In genomic region chr2:3430956-3431355, GRCm38 (mm10) we compare ENCODE assay signal across 38 mouse cellular contexts. TPM values are rescaled to one million over a fixed set of nuclear protein-coding genes. Genes with fewer than 3 reads are reported as not detected.
DNase-seq lines count a peak whose midpoint lies in the region; ATAC-seq lines count a peak whose summit lies in the region.
"Had no signal": no experiment of that assay in that cellular context is flagged by ENCODE, and none has a peak within 500 bp of the region (broad histone marks: within the 10 kb centered on the region; RNA-seq: fewer than 3 reads in every experiment).

No protein-coding gene starts in this region.

- no peaks in the 10 kb centered on the region for H3K27me3 ChIP-seq in limb, embryonic 12.5 days
- H3K27me3 ChIP-seq: CH12.LX; forebrain, embryonic 13.5 days; lung, embryonic 15.5 days; stomach, embryonic 15.5 days had no signal

- no peaks in the 10 kb centered on the region for H3K36me3 ChIP-seq in limb, embryonic 12.5 days
- H3K36me3 ChIP-seq: lung, embryonic 15.5 days; stomach, embryonic 15.5 days had no signal

- 57% methylated on average over 9 of the region's 9 CpGs for WGBS in limb, embryonic 12.5 days

- no peaks in the 10 kb centered on the region for H3K9me3 ChIP-seq in limb, embryonic 12.5 days
- H3K9me3 ChIP-seq: forebrain, embryonic 13.5 days; lung, embryonic 15.5 days; stomach, embryonic 15.5 days had no signal

- intact Hi-C loops in gastrocnemius, postnatal 14 days (cut with DNase I; ENCODE audit: low total_unique reads) = no loop called here

- ATAC-seq in limb, embryonic 12.5 days (ENCODE audit: insufficient number of reproducible peaks, insufficient read depth, low FRiP score, low TSS enrichment, low read depth) = peak; percentile 59; the same call in 1 of the 2 replicates
- ATAC-seq: forebrain, embryonic 13.5 days; intestine, postnatal 0 days had no signal

- no peak overlapping the region for H3K4me3 ChIP-seq in limb, embryonic 12.5 days (replicated peaks)
- H3K4me3 ChIP-seq: forebrain, embryonic 13.5 days; lung, embryonic 15.5 days; stomach, embryonic 15.5 days had no signal

- H3K4me1 ChIP-seq in limb, embryonic 12.5 days (replicated peaks) = no peaks in the 10 kb centered on the region
- H3K4me1 ChIP-seq: forebrain, embryonic 13.5 days; lung, embryonic 15.5 days; stomach, embryonic 15.5 days had no signal

- H3K4me2 ChIP-seq in limb, embryonic 12.5 days = no peak overlapping the region
- H3K4me2 ChIP-seq: forebrain, embryonic 13.5 days; heart, embryonic 11.5 days; hindbrain, embryonic 14.5 days; liver, embryonic 11.5 days; lung, embryonic 15.5 days; stomach, embryonic 15.5 days had no signal

- 0 out of 2 replicates have a peak overlapping the region, but pooled peaks have one; percentile 12 for H3K9ac ChIP-seq in limb, embryonic 12.5 days (replicated peaks)
- H3K9ac ChIP-seq: forebrain, embryonic 13.5 days; hindbrain, embryonic 14.5 days; lung, embryonic 15.5 days; stomach, embryonic 15.5 days had no signal

- peak; percentile 83 for DNase-seq in heart, adult 11 months
- DNase-seq in heart, adult 9 months (ENCODE audit: low spot score in 2 of 2) = no peak
- peak; percentile 88 for DNase-seq in thymus, postnatal 0 days (ENCODE audit: low spot score)
- peak; percentile 73 for DNase-seq in thymus, postnatal 4 days
- no peak for DNase-seq in lung, postnatal 25 days (ENCODE audit: low spot score)
- no peak for DNase-seq in gastrocnemius, postnatal 14 days
- DNase-seq in frontal cortex, postnatal 25 days (ENCODE audit: low spot score in 2 of 2) = no peak
- DNase-seq: adrenal gland, postnatal 10 days; cerebellum, adult 11-12 months; cerebellum, adult 9-11 months; gastrocnemius, postnatal 10 days; kidney, adult 9 months; kidney, postnatal 10 days; layer of hippocampus, postnatal 36 days; left cerebral cortex, postnatal 4 days; lung, postnatal 36 days; midbrain, embryonic 14.5 days; right cerebral cortex, postnatal 25 days had no signal

- no peak overlapping the region for H3K27ac ChIP-seq in limb, embryonic 12.5 days
- H3K27ac ChIP-seq: forebrain, embryonic 13.5 days; hindbrain, embryonic 14.5 days; lung, embryonic 15.5 days; stomach, embryonic 15.5 days had no signal

RNA-seq across cellular contexts. Expression of gene Dclre1c, which starts 7.0 kb away (rescaled TPM):
- polyA plus RNA-seq in limb, embryonic 12.5 days (2016; fragmentation: Nextera tagmentation; extraction: Ambion mirVana) = 6.5 and 7.1 TPM in 2 replicates
- polyA plus RNA-seq in thymus, postnatal 0 days (2015; fragmentation: Nextera tagmentation; extraction: Ambion mirVana) = 16.4 and 21.2 TPM in 2 replicates
- 1 to 10 TPM; 2.0 to 2.2 TPM for total RNA-seq in gastrocnemius, postnatal 14 days (2021)

RNA-seq across cellular contexts. Expression of gene Meig1, which starts 8.5 kb away (rescaled TPM):
- not detected in 2 replicates for polyA plus RNA-seq in limb, embryonic 12.5 days (2016; fragmentation: Nextera tagmentation; extraction: Ambion mirVana)
- 1.5 and 1.9 TPM in 2 replicates for polyA plus RNA-seq in thymus, postnatal 0 days (2015; fragmentation: Nextera tagmentation; extraction: Ambion mirVana)
- total RNA-seq in gastrocnemius, postnatal 14 days (2021) = not detected
- total RNA-seq: CH12.LX; common myeloid progenitor, adult 5-6 weeks; ES-E14; granulocyte monocyte progenitor cell, adult 5-6 weeks; hematopoietic stem cell, adult 5-6 weeks; megakaryocyte-erythroid progenitor cell, adult 5-6 weeks had no signal
- polyA plus RNA-seq: C2C12; heart, embryonic 11.5 days; large intestine, adult 2 months; liver, embryonic 11.5 days; liver, embryonic 16.5 days; neural tube, embryonic 11.5 days had no signal

RNA-seq across cellular contexts. Expression of gene Olah, which starts 33.9 kb away (rescaled TPM):
- 0.19 TPM in 1 of 2 replicates, not detected in the other for polyA plus RNA-seq in limb, embryonic 12.5 days (2016; fragmentation: Nextera tagmentation; extraction: Ambion mirVana)
- polyA plus RNA-seq in thymus, postnatal 0 days (2015; fragmentation: Nextera tagmentation; extraction: Ambion mirVana) = 0.08 and 0.33 TPM in 2 replicates
- not detected for total RNA-seq in gastrocnemius, postnatal 14 days (2021)
- total RNA-seq: common myeloid progenitor, adult 5-6 weeks; ES-E14; gastrocnemius, postnatal 10 days; granulocyte monocyte progenitor cell, adult 5-6 weeks; hematopoietic stem cell, adult 5-6 weeks; layer of hippocampus, postnatal 36 days; megakaryocyte-erythroid progenitor cell, adult 5-6 weeks; neutrophil, adult 5-6 weeks had no signal
- polyA plus RNA-seq: C2C12; forebrain, embryonic 13.5 days; heart, embryonic 11.5 days; heart, postnatal 0 days; hindbrain, embryonic 14.5 days; large intestine, adult 2 months; liver, embryonic 11.5 days; liver, embryonic 16.5 days; lung, embryonic 15.5 days; midbrain, embryonic 14.5 days; neural tube, embryonic 11.5 days; stomach, embryonic 15.5 days had no signal

RNA-seq across cellular contexts. Expression of gene Suv39h2, which starts 43.9 kb away (rescaled TPM):
- polyA plus RNA-seq in limb, embryonic 12.5 days (2016; fragmentation: Nextera tagmentation; extraction: Ambion mirVana) = 34.2 and 37.9 TPM in 2 replicates
- 10.6 and 11.6 TPM in 2 replicates for polyA plus RNA-seq in thymus, postnatal 0 days (2015; fragmentation: Nextera tagmentation; extraction: Ambion mirVana)
- total RNA-seq in gastrocnemius, postnatal 14 days (2021) = 1 to 10 TPM in 1 of 2 experiments, under 1 TPM in 1; 0.78 to 1.6 TPM

Comparison
In these comparisons a context has a peak if more than half of its experiments do, and no peak if none do; other contexts are left out.
1. DNase-seq: peak in heart, adult 11 months (single experiment), thymus, postnatal 0 days (single experiment) and thymus, postnatal 4 days (single experiment); none in heart, adult 9 months (0 of 2), lung, postnatal 25 days (single experiment), gastrocnemius, postnatal 14 days (single experiment) and frontal cortex, postnatal 25 days (0 of 2).